Comparison of ENCODE assay signal across 24 mouse cellular contexts in the genomic region with DNA sequence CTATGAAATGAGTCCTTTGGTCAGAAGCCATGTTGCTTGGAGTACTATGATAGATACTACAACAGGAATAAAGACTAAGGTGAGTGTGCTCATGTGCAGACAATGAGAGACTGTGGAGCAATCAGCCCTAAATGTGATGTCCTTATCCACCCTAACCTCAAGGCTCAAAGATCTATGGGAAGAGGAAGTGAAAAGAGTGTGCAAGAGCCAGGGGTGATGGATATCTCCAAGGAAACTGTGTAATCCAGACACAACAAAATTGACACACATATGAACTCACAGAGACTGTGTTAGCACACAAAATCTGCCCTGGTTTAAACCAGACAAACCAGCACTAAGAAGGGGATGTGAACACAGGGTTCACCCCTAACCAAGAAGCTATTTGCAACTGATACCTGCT. TPM values are rescaled to one million over a fixed set of nuclear protein-coding genes. Genes with fewer than 3 reads are reported as not detected.
"Had no signal": no experiment of that assay in that cellular context is flagged by ENCODE, and none has a peak within 500 bp of the region (broad histone marks: within the 10 kb centered on the region; RNA-seq: fewer than 3 reads in every experiment).

No protein-coding gene starts in this region.

- H3K4me3 ChIP-seq: gastrocnemius, adult 2 months; heart, adult 2 months; heart, embryonic 13.5 days; heart, embryonic 15.5 days; hindbrain, embryonic 13.5 days; hindbrain, embryonic 15.5 days; layer of hippocampus, adult 2 months; left cerebral cortex, adult 2 months; limb, embryonic 10.5 days; limb, embryonic 12.5 days had no signal

- H3K9me3 ChIP-seq: heart, embryonic 13.5 days; heart, embryonic 15.5 days; hindbrain, embryonic 13.5 days; hindbrain, embryonic 15.5 days; limb, embryonic 10.5 days; limb, embryonic 12.5 days had no signal

- H3K27me3 ChIP-seq: heart, embryonic 13.5 days; heart, embryonic 15.5 days; hindbrain, embryonic 13.5 days; hindbrain, embryonic 15.5 days; limb, embryonic 12.5 days had no signal

- H3K27ac ChIP-seq: gastrocnemius, adult 2 months; heart, adult 2 months; heart, embryonic 13.5 days; heart, embryonic 15.5 days; hindbrain, embryonic 13.5 days; hindbrain, embryonic 15.5 days; hindbrain, postnatal 0 days; layer of hippocampus, adult 2 months; left cerebral cortex, adult 2 months; limb, embryonic 10.5 days; limb, embryonic 12.5 days had no signal

- H3K4me1 ChIP-seq: heart, embryonic 13.5 days; heart, embryonic 15.5 days; hindbrain, embryonic 13.5 days; hindbrain, embryonic 15.5 days; limb, embryonic 10.5 days; limb, embryonic 12.5 days had no signal

- DNase-seq: gastrocnemius, adult 2 months; gastrocnemius, postnatal 10 days; gastrocnemius, postnatal 25 days; heart, adult 11 months; heart, adult 2 months; heart, postnatal 14 days; heart, postnatal 36 days; kidney, adult 18-20 months; kidney, adult 8-10 months; kidney, postnatal 10 days; kidney, postnatal 25 days; kidney, postnatal 4 days; liver had no signal

- H3K36me3 ChIP-seq: heart, embryonic 13.5 days; heart, embryonic 15.5 days; hindbrain, embryonic 13.5 days; hindbrain, embryonic 15.5 days; limb, embryonic 10.5 days; limb, embryonic 12.5 days had no signal

- H3K9ac ChIP-seq: heart, embryonic 13.5 days; heart, embryonic 15.5 days; hindbrain, embryonic 13.5 days; hindbrain, embryonic 15.5 days; limb, embryonic 12.5 days had no signal

- ATAC-seq: hindbrain, postnatal 0 days; intestine, postnatal 0 days had no signal

RNA-seq across cellular contexts. Expression of a gene that starts 21.2 kb away (rescaled TPM):
- total RNA-seq: gastrocnemius, adult 2 months; heart, adult 2 months; heart, postnatal 36 days had no signal
- polyA plus RNA-seq: heart, embryonic 13.5 days; heart, postnatal 0 days had no signal
